In genomic region chr11:67811535-67811934, GRCm38 (mm10) we compare ENCODE assay signal across 17 mouse cellular contexts. TPM values are rescaled to one million over a fixed set of nuclear protein-coding genes. Genes with fewer than 3 reads are reported as not detected.
DNase-seq lines count a peak whose midpoint lies in the region; TF ChIP-seq lines count a peak whose summit lies in the region.
"Had no signal": no experiment of that assay in that cellular context is flagged by ENCODE, and none has a peak within 500 bp of the region (broad histone marks: within the 10 kb centered on the region; RNA-seq: fewer than 3 reads in every experiment).

No protein-coding gene starts in this region.

- TF ChIP-seq CTCF in CH12.LX (conservative IDR thresholded peaks at IDR 0.05 in 1 of 2, IDR thresholded peaks at IDR 0.05 in 1 of 2; ENCODE audit: low read depth in 2 of 2, low read length in 2 of 2): peak in 1 of 2 experiments; percentile 84; a peak in 2 of 4 replicates

- in situ Hi-C loops in CH12.LX (cut with MboI; ENCODE audit: low pct_ligation_motif_present, low pct_unique_long_range_greater_than_20kb, low sequenced_read_pairs): no loop called here

- H3K79me2 ChIP-seq in CH12.LX (replicated peaks; ENCODE audit: control insufficient read depth, extremely low read depth, insufficient read depth, poor library complexity, severe bottlenecking): no peaks in the 10 kb centered on the region

- peak; percentile 28 for DNase-seq in gastrocnemius, postnatal 10 days
- DNase-seq in gastrocnemius, postnatal 25 days: no peak
- peak; percentile 41 to 45 for DNase-seq in left cerebral cortex, postnatal 14 days (ENCODE audit: low spot score in 2 of 2)
- DNase-seq in left cerebral cortex, adult 8-10 months (ENCODE audit: low spot score in 2 of 2): no peak
- DNase-seq in CH12.LX (ENCODE audit: extremely low read depth): peak; percentile 40
- DNase-seq in adrenal gland, postnatal 36 days: peak; percentile 8 to 30
- DNase-seq in layer of hippocampus, adult 11-12 months (ENCODE audit: low spot score): no peak
- DNase-seq: heart, adult 18-20 months; layer of hippocampus, adult 9-11 months had no signal

- peaks cover 17% of the 10 kb centered on the region for H3K27me3 ChIP-seq in CH12.LX (replicated peaks)
- H3K27me3 ChIP-seq: hindbrain, embryonic 13.5 days; liver, embryonic 12.5 days; neural tube, embryonic 13.5 days had no signal

- no peak overlapping the region for H3K9ac ChIP-seq in CH12.LX (ENCODE audit: insufficient read depth, low read depth)
- H3K9ac ChIP-seq: hindbrain, embryonic 13.5 days; liver, embryonic 12.5 days; neural tube, embryonic 13.5 days had no signal

- peaks cover 0 to 3% of the 10 kb centered on the region in 2 experiments; a peak in 2 of 4 replicates for H3K4me1 ChIP-seq in CH12.LX (ENCODE audit: control insufficient read depth in 1 of 2, insufficient read depth in 2 of 2)
- H3K4me1 ChIP-seq: embryonic facial prominence, embryonic 10.5 days; hindbrain, embryonic 13.5 days; liver, embryonic 12.5 days; midbrain, embryonic 10.5 days; neural tube, embryonic 13.5 days had no signal

- no peak overlapping the region for H3K27ac ChIP-seq in CH12.LX (ENCODE audit: insufficient read depth, low read depth)
- H3K27ac ChIP-seq: embryonic facial prominence, embryonic 10.5 days; hindbrain, embryonic 13.5 days; liver, embryonic 12.5 days; midbrain, embryonic 10.5 days; neural tube, embryonic 13.5 days had no signal

- no peak for TF ChIP-seq POLR2A in CH12.LX (IDR thresholded peaks at IDR 0.05; ENCODE audit: low read depth, low read length)

- intact Hi-C loops in left cerebral cortex, postnatal 14 days (cut with DNase I): no loop called here

- H3K9me3 ChIP-seq in CH12.LX (replicated peaks; ENCODE audit: low read length): no peaks in the 10 kb centered on the region
- H3K9me3 ChIP-seq: embryonic facial prominence, embryonic 10.5 days; hindbrain, embryonic 13.5 days; liver, embryonic 12.5 days; midbrain, embryonic 10.5 days; neural tube, embryonic 13.5 days had no signal

- no peaks in the 10 kb centered on the region for H3K36me3 ChIP-seq in CH12.LX (replicated peaks in 1 of 2; ENCODE audit: control insufficient read depth in 1 of 2, insufficient read depth in 1 of 2, low read length in 1 of 2)
- H3K36me3 ChIP-seq: embryonic facial prominence, embryonic 10.5 days; hindbrain, embryonic 13.5 days; liver, embryonic 12.5 days; midbrain, embryonic 10.5 days; neural tube, embryonic 13.5 days had no signal

- no peak for TF ChIP-seq EP300 in CH12.LX (IDR thresholded peaks at IDR 0.05; ENCODE audit: low read length)

- peak; percentile 88 for TF ChIP-seq RAD21 in CH12.LX (IDR thresholded peaks at IDR 0.05; ENCODE audit: low read depth, low read length)

- H3K4me3 ChIP-seq in CH12.LX (replicated peaks in 1 of 3; ENCODE audit: low read depth in 2 of 3, low read length in 2 of 3, poor library complexity in 1 of 3): peak overlapping the region in 1 of 3 experiments; percentile 2
- H3K4me3 ChIP-seq: embryonic facial prominence, embryonic 10.5 days; hindbrain, embryonic 13.5 days; liver, embryonic 12.5 days; midbrain, embryonic 10.5 days; neural tube, embryonic 13.5 days had no signal

- dilution Hi-C loops in CH12.LX (cut with MboI; ENCODE audit: extremely low pct_ligation_motif_present, extremely low pct_unique_long_range_greater_than_20kb, low sequenced_read_pairs): no loop called here

- H3K4me2 ChIP-seq in CH12.LX (ENCODE audit: insufficient read depth, low read depth, poor library complexity, severe bottlenecking): peak overlapping the region; percentile 68
- H3K4me2 ChIP-seq: hindbrain, embryonic 13.5 days; liver, embryonic 12.5 days; neural tube, embryonic 13.5 days had no signal

TF ChIP-seq in CH12.LX, 34 proteins besides CTCF, POLR2A, EP300 and RAD21:
- TF ChIP-seq NRF1 (IDR thresholded peaks at IDR 0.05; ENCODE audit: low read depth, low read length): no peak
- peak; percentile 73 for TF ChIP-seq MAX (IDR thresholded peaks at IDR 0.05; ENCODE audit: low read length)
- no peak for TF ChIP-seq ZMIZ1 (IDR thresholded peaks at IDR 0.05; ENCODE audit: low read depth, low read length)
- no peak for TF ChIP-seq ZNF384 (IDR thresholded peaks at IDR 0.05; ENCODE audit: low read depth, low read length)
- TF ChIP-seq SMC3 (IDR thresholded peaks at IDR 0.05; ENCODE audit: low read depth, low read length): peak; percentile 58
- TF ChIP-seq MYC (IDR thresholded peaks at IDR 0.05; ENCODE audit: low read depth, low read length): peak; percentile 24; the same call in 1 of the 2 replicates

RNA-seq across cellular contexts. Expression of gene Dhrs7c, which starts 13.5 kb away (rescaled TPM):
- total RNA-seq in gastrocnemius, postnatal 10 days (2021): 100 to 1,000 TPM; 357 to 408 TPM
- 100 to 1,000 TPM; 392 to 453 TPM for total RNA-seq in gastrocnemius, postnatal 25 days (2021)
- 1 to 10 TPM in 1 of 2 experiments, under 1 TPM in 1; 0.30 to 1.2 TPM for total RNA-seq in left cerebral cortex, postnatal 14 days (2021)
- not detected for total RNA-seq in left cerebral cortex, adult 8-10 months (2022)
- total RNA-seq in CH12.LX (2012; rRNA removed): not detected in 2 replicates
- total RNA-seq in CH12.LX (2014; rRNA removed): not detected in 2 replicates
- polyA plus RNA-seq in CH12.LX (2012; ENCODE audit: insufficient read length, low read depth): not detected in 2 replicates
- not detected for total RNA-seq in adrenal gland, postnatal 36 days (2021)
- total RNA-seq: MEL had no signal
- polyA plus RNA-seq: embryonic facial prominence, embryonic 10.5 days; forebrain, embryonic 11.5 days; hindbrain, embryonic 13.5 days; liver, embryonic 12.5 days; midbrain, embryonic 10.5 days; neural tube, embryonic 13.5 days; testis, adult 2 months had no signal

RNA-seq across cellular contexts. Expression of gene Gsg1l2, which starts 37.1 kb away (rescaled TPM):
- total RNA-seq in gastrocnemius, postnatal 10 days (2021): not detected
- not detected for total RNA-seq in gastrocnemius, postnatal 25 days (2021)
- total RNA-seq in left cerebral cortex, postnatal 14 days (2021): not detected
- total RNA-seq in left cerebral cortex, adult 8-10 months (2022): not detected
- total RNA-seq in CH12.LX (2012; rRNA removed) (not detected in 2 replicates), CH12.LX (2014; rRNA removed) (not detected in 2 replicates)
- not detected in 2 replicates for polyA plus RNA-seq in CH12.LX (2012; ENCODE audit: insufficient read length, low read depth)
- not detected for total RNA-seq in adrenal gland, postnatal 36 days (2021)
- total RNA-seq: heart, adult 18-20 months; MEL had no signal
- polyA plus RNA-seq: embryonic facial prominence, embryonic 10.5 days; forebrain, embryonic 11.5 days; hindbrain, embryonic 13.5 days; liver, embryonic 12.5 days; midbrain, embryonic 10.5 days; neural tube, embryonic 13.5 days; testis, adult 2 months had no signal

RNA-seq across cellular contexts. Expression of gene Glp2r, which starts 40.6 kb away (rescaled TPM):
- under 1 TPM; 0.09 to 0.12 TPM for total RNA-seq in gastrocnemius, postnatal 10 days (2021)
- total RNA-seq in gastrocnemius, postnatal 25 days (2021): under 1 TPM; 0.19 to 0.51 TPM
- total RNA-seq in left cerebral cortex, postnatal 14 days (2021): 1 to 10 TPM; 1.8 to 1.9 TPM
- total RNA-seq in left cerebral cortex, adult 8-10 months (2022): 1 to 10 TPM; 1.4 to 2.0 (median 1.8) TPM
- total RNA-seq in CH12.LX (2012; rRNA removed) (0.04 TPM in 2 replicates), CH12.LX (2014; rRNA removed) (0.04 and 0.09 TPM in 2 replicates)
- polyA plus RNA-seq in CH12.LX (2012; ENCODE audit: insufficient read length, low read depth): 0.07 TPM in 1 of 2 replicates, not detected in the other
- under 1 TPM; 0.07 to 0.10 TPM for total RNA-seq in adrenal gland, postnatal 36 days (2021)
- total RNA-seq: heart, adult 18-20 months; MEL had no signal
- polyA plus RNA-seq: embryonic facial prominence, embryonic 10.5 days; forebrain, embryonic 11.5 days; hindbrain, embryonic 13.5 days; midbrain, embryonic 10.5 days had no signal

Comparison
In these comparisons a context has a peak if more than half of its experiments do, and no peak if none do; other contexts are left out.
1. DNase-seq: peak in gastrocnemius, postnatal 10 days (single experiment), left cerebral cortex, postnatal 14 days (2 of 2), CH12.LX (single experiment) and adrenal gland, postnatal 36 days (2 of 2); none in gastrocnemius, postnatal 25 days (single experiment), left cerebral cortex, adult 8-10 months (0 of 2) and layer of hippocampus, adult 11-12 months (single experiment).
2. RNA of gene Dhrs7c, which starts 13.5 kb away (total RNA-seq): 392 to 453 TPM in gastrocnemius, postnatal 25 days and 357 to 408 TPM in gastrocnemius, postnatal 10 days; 0.30 to 1.2 TPM in left cerebral cortex, postnatal 14 days, not detected in left cerebral cortex, adult 8-10 months, not detected in CH12.LX and not detected in adrenal gland, postnatal 36 days; every median in the first group is over 100 times any median in the second.